Mouse (Mus musculus) spleen, adult 2 months (tissue): ENCODE data around the gene 0610030E20Rik.

Source experiments
- CTCF ChIP-seq: fragments of 200-500 bp; IDR thresholded peaks from 2 replicates; pipeline ENCODE4 v1.5.1; 2011; ENCODE audit warnings: mild to moderate bottlenecking, inconsistent platforms; ENCODE audit not compliant: insufficient read depth, insufficient read length, insufficient replicate concordance; ENCODE audit errors: extremely low read depth
- POLR2A ChIP-seq: fragments of 200-500 bp; IDR thresholded peaks from 2 replicates; pipeline ENCODE4 v1.6.1; 2011; ENCODE audit warnings: low read depth, low read length, inconsistent platforms

GRCm38 (mm10) chr6:72401875-72402274 is 54.8 kb downstream of the 0610030E20Rik start:
- TF ChIP-seq POLR2A (no peak), CTCF (peak; percentile 62; the same call in 1 of the 2 replicates)
